Mouse (Mus musculus): ENCODE data around the gene Gm29094. TPM values are rescaled to one million over a fixed set of nuclear protein-coding genes. Genes with fewer than 3 reads are reported as not detected.
"Not testable (repeated sequence)": the region's sequence is repeated elsewhere in the genome, so short reads cannot be mapped to it uniquely, and the experiment has no call there.

The Gm29094 gene
- polyA plus RNA-seq, 1 experiment, result not detected

- DNase-seq; H3K4me1 ChIP-seq (ENCODE audit: control insufficient read depth, insufficient read depth, low read length); H3K4me3 ChIP-seq (replicated peaks; ENCODE audit: extremely low read depth, low read depth, low read length): not testable (repeated sequence)
- 56% methylated on average over 6 of the region's 6 CpGs for WGBS
Observed at GRCm38 (mm10) chr9:89220704-89221287, 21.6 kb downstream of the Gm29094 start.

DNA sequence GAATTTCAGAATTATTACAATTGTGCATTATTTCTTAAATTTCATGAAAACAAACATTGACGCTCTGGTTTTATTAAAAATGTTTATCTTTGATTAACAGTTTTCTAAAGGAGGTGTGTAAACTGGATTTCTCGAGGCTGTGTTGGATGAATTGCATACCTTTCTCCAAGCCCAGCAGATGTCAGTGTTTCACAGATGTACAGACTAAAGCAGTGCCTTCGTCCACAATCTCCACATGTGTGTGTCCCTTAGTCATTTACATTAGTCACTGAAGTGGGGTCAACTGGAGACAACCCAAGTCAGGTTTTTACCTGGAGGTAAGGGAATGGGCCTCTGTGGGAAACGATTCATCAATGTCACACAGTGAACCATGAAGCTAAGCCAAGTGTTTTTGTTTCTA, 26.9 kb downstream of the Gm29094 start:
- no peak for DNase-seq
- TF ChIP-seq CTCF (IDR thresholded peaks at IDR 0.05; ENCODE audit: insufficient read depth, low read length) (no peak), POLR2A (IDR thresholded peaks at IDR 0.05; ENCODE audit: borderline replicate concordance, extremely low read depth, low read depth, low read length) (no peak)
- WGBS, result 51% methylated on average over 4 of the region's 4 CpGs
- H3K4me1 ChIP-seq (ENCODE audit: control insufficient read depth, insufficient read depth, low read length), result no peaks in the 10 kb centered on the region
- no peak overlapping the region for H3K4me3 ChIP-seq (replicated peaks; ENCODE audit: extremely low read depth, low read depth, low read length)

GRCm38 (mm10) chr9:89228122-89228521, 28.9 kb downstream of the Gm29094 start:
- TF ChIP-seq CTCF (IDR thresholded peaks at IDR 0.05; ENCODE audit: insufficient read depth, low read length) (no peak), POLR2A (IDR thresholded peaks at IDR 0.05; ENCODE audit: borderline replicate concordance, extremely low read depth, low read depth, low read length) (no peak)
- WGBS, result 83% methylated on average over 7 of the region's 7 CpGs
- no peak overlapping the region for H3K4me3 ChIP-seq (replicated peaks; ENCODE audit: extremely low read depth, low read depth, low read length)
- H3K4me1 ChIP-seq (ENCODE audit: control insufficient read depth, insufficient read depth, low read length), result no peaks in the 10 kb centered on the region
- no peak for DNase-seq

DNA sequence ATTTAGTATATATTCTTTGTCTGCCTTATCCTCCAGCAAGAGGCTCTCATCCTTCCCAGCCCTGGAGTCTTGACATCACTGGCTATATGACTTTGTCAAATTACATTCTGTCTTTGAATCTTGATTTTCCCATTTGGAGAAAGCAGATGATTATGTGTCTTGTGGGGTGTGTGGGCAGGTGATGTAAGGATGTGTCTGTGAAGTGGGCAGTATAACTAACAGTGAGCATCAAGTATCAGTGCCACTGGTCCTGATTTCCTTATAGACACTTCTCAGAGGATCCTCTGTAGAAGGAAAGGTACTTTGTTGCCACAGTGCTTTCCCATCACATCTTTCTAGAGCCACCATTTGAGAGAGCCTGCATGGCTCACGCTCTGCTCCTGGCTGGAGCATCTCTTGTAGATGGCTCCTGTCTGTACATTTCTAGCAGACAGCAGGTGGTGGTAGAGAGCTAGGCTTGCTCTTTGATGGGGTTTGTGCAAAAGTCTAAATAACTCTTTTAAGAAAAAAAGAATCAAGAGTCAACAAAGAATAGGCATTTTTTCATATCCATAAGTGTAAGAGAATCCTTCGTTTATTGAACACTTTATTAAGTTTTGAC, 31.8 kb downstream of the Gm29094 start:
- H3K4me1 ChIP-seq (ENCODE audit: control insufficient read depth, insufficient read depth, low read length); DNase-seq; H3K4me3 ChIP-seq (replicated peaks; ENCODE audit: extremely low read depth, low read depth, low read length): not testable (repeated sequence)
- 56% methylated on average over 2 of the region's 2 CpGs for WGBS

- 78% methylated on average over 4 of the region's 4 CpGs for WGBS
- not testable (repeated sequence) for H3K4me3 ChIP-seq (replicated peaks; ENCODE audit: extremely low read depth, low read depth, low read length); H3K4me1 ChIP-seq (ENCODE audit: control insufficient read depth, insufficient read depth, low read length); DNase-seq
Observed at GRCm38 (mm10) chr9:89237131-89237530, 38.0 kb downstream of the Gm29094 start.

DNA sequence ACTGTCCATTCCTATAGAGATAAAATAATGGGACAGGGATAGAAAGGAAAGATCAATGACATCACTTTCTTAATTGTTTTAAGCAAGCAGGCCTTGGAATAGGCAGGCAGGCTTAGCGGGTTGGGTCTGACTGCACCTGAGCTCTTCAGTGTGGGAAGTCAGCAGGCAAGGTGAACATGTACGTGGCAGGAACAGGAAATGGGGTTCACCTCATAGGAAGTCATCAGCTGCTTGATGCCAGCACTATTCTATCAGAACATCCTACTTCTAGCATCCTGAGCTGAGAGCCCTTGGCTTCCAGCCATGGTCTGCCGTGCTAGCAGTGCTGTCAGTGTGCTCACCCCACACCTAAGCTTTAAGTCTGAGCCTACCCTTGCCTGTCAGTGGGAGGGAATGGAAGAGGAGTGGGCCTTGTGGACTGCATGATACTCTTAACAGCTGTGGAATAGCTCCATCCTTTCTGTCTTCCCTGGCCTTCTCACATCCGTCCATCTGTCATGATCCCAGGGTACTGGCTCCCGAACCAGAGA, 39.9 kb downstream of the Gm29094 start:
- 70% methylated on average over 4 of the region's 5 CpGs for WGBS
- not testable (repeated sequence) for H3K4me3 ChIP-seq (replicated peaks; ENCODE audit: extremely low read depth, low read depth, low read length); H3K4me1 ChIP-seq (ENCODE audit: control insufficient read depth, insufficient read depth, low read length); DNase-seq

- H3K4me1 ChIP-seq (ENCODE audit: control insufficient read depth, insufficient read depth, low read length); H3K4me3 ChIP-seq (replicated peaks; ENCODE audit: extremely low read depth, low read depth, low read length); DNase-seq: not testable (repeated sequence)
- WGBS, result 83% methylated on average over 3 of the region's 3 CpGs
Observed at GRCm38 (mm10) chr9:89240516-89241019, 41.4 kb downstream of the Gm29094 start.

- Histone ChIP-seq H3K4me1 (ENCODE audit: control insufficient read depth, insufficient read depth, low read length) (no peaks in the 10 kb centered on the region), H3K4me3 (replicated peaks; ENCODE audit: extremely low read depth, low read depth, low read length) (no peak overlapping the region)
- WGBS, result 63% methylated on average over 2 of the region's 2 CpGs
- DNase-seq, result no peak
- TF ChIP-seq POLR2A (IDR thresholded peaks at IDR 0.05; ENCODE audit: borderline replicate concordance, extremely low read depth, low read depth, low read length), result no peak
- no peak for TF ChIP-seq CTCF (IDR thresholded peaks at IDR 0.05; ENCODE audit: insufficient read depth, low read length)
Observed at GRCm38 (mm10) chr9:89253400-89253799, 54.2 kb downstream of the Gm29094 start.

- DNase-seq, result no peak
- WGBS, result 74% methylated on average over 12 of the region's 12 CpGs
- no peak overlapping the region for H3K4me3 ChIP-seq (replicated peaks; ENCODE audit: extremely low read depth, low read depth, low read length)
- no peak for TF ChIP-seq POLR2A (IDR thresholded peaks at IDR 0.05; ENCODE audit: borderline replicate concordance, extremely low read depth, low read depth, low read length)
- TF ChIP-seq CTCF (IDR thresholded peaks at IDR 0.05; ENCODE audit: insufficient read depth, low read length), result no peak
- H3K4me1 ChIP-seq (ENCODE audit: control insufficient read depth, insufficient read depth, low read length), result no peaks in the 10 kb centered on the region
Observed at GRCm38 (mm10) chr9:89256556-89257335, 57.6 kb downstream of the Gm29094 start.

DNA sequence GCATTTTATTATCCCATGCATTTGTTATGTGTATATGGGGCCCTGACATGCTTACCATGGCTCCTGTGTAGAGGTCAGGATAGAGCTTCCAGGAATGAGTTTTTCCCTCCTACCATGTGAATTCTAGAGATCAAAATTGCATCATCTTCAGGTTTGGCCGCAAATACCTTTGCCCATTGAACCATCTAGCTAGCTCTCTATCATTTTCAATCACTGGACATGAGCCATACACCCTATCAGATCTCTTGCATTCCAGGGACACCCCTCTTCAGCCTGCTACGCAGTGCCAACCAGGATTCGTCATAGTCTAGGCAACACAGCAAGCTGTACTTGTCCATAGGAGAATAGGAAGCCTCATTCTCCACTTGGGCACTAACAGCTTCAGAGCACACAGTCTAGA, 64.8 kb downstream of the Gm29094 start:
- WGBS, result 79% methylated on average over 3 of the region's 3 CpGs
- no peak for DNase-seq
- Histone ChIP-seq H3K4me3 (replicated peaks; ENCODE audit: extremely low read depth, low read depth, low read length) (no peak overlapping the region), H3K4me1 (ENCODE audit: control insufficient read depth, insufficient read depth, low read length) (no peaks in the 10 kb centered on the region; the same call in 1 of the 2 replicates)
- no peak for TF ChIP-seq CTCF (IDR thresholded peaks at IDR 0.05; ENCODE audit: insufficient read depth, low read length)
- TF ChIP-seq POLR2A (IDR thresholded peaks at IDR 0.05; ENCODE audit: borderline replicate concordance, extremely low read depth, low read depth, low read length), result no peak
